ENCODE assay signal across 11 mouse cellular contexts in the genomic region with DNA sequence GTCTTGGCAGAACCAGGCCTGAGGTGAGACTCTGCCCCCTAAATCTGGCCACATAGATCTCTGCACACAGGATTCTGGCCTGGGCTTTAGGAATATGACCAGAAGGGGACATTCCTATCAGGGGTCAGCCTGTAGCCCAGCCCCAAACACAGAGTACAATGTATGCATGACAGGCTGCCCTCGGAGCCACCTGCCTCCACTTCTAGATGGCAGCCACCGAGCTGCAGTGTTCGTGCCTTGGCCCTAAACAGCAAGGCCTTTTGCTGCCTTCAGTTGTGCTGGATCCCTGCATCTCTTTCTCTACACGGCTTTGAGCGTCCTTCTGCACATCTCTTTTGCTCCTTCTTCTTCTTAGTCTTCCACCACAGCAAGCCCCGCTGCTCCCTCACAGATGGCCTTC.
DNase-seq lines count a peak whose midpoint lies in the region; ATAC-seq lines count a peak whose summit lies in the region.
"Had no signal": no experiment of that assay in that cellular context is flagged by ENCODE, and none has a peak within 500 bp of the region (broad histone marks: within the 10 kb centered on the region; RNA-seq: fewer than 3 reads in every experiment).

No protein-coding gene starts in this region.

- 0 out of 2 replicates have a peak overlapping the region, but pooled peaks have one; percentile 1 for H3K9ac ChIP-seq in forebrain, embryonic 16.5 days (replicated peaks; ENCODE audit: low read depth, low read length)
- no peak overlapping the region for H3K9ac ChIP-seq in neural tube, embryonic 13.5 days
- H3K9ac ChIP-seq: limb, embryonic 15.5 days had no signal

- 39% methylated on average over 6 of the region's 6 CpGs for WGBS in forebrain, embryonic 16.5 days
- 65% methylated on average over 6 of the region's 6 CpGs for WGBS in neural tube, embryonic 13.5 days

- H3K27me3 ChIP-seq in forebrain, embryonic 16.5 days (replicated peaks; ENCODE audit: control insufficient read depth, insufficient read depth, low read length), result no peaks in the 10 kb centered on the region
- no peaks in the 10 kb centered on the region for H3K27me3 ChIP-seq in neural tube, embryonic 13.5 days
- H3K27me3 ChIP-seq: limb, embryonic 15.5 days had no signal

- peaks cover 37% of the 10 kb centered on the region for H3K4me1 ChIP-seq in forebrain, embryonic 16.5 days (replicated peaks; ENCODE audit: control insufficient read depth, insufficient read depth, low read length)
- H3K4me1 ChIP-seq in neural tube, embryonic 13.5 days (replicated peaks), result peaks cover 44% of the 10 kb centered on the region

- H3K27ac ChIP-seq in forebrain, embryonic 16.5 days (ENCODE audit: low read length), result peak overlapping the region; percentile 71
- peak overlapping the region; percentile 77 for H3K27ac ChIP-seq in neural tube, embryonic 13.5 days (replicated peaks)
- H3K27ac ChIP-seq: left cerebral cortex, adult 2 months had no signal

- peak; percentile 43 for ATAC-seq in forebrain, embryonic 16.5 days
- ATAC-seq in neural tube, embryonic 13.5 days (ENCODE audit: low read depth), result peak; percentile 62; the same call in 1 of the 2 replicates
- ATAC-seq: intestine, postnatal 0 days had no signal

- no peak overlapping the region for H3K4me2 ChIP-seq in forebrain, embryonic 16.5 days (ENCODE audit: low read length)
- no peak overlapping the region for H3K4me2 ChIP-seq in neural tube, embryonic 13.5 days
- H3K4me2 ChIP-seq: limb, embryonic 15.5 days had no signal

- H3K36me3 ChIP-seq in forebrain, embryonic 16.5 days (ENCODE audit: control insufficient read depth, insufficient read depth), result no peaks in the 10 kb centered on the region
- H3K36me3 ChIP-seq in neural tube, embryonic 13.5 days, result no peaks in the 10 kb centered on the region
- H3K36me3 ChIP-seq: limb, embryonic 15.5 days had no signal

- intact Hi-C loops in left cerebral cortex, postnatal 4 days (cut with DNase I), result no loop called here
- intact Hi-C loops in left cerebral cortex, postnatal 25 days (cut with DNase I), result no loop called here
- intact Hi-C loops in heart, postnatal 14 days (cut with DNase I), result no loop called here

- DNase-seq in left cerebral cortex, postnatal 4 days, result peak; percentile 35
- no peak for DNase-seq in left cerebral cortex, postnatal 25 days (ENCODE audit: low spot score in 2 of 2)
- DNase-seq in cerebellum, postnatal 25 days, result peak; percentile 31 to 34
- DNase-seq in heart, postnatal 14 days, result no peak
- DNase-seq in frontal cortex, postnatal 36 days (ENCODE audit: low spot score in 2 of 2), result no peak
- DNase-seq: embryo, embryonic 11 days had no signal

- H3K9me3 ChIP-seq in forebrain, embryonic 16.5 days (ENCODE audit: control insufficient read depth, low read length), result no peaks in the 10 kb centered on the region
- H3K9me3 ChIP-seq in neural tube, embryonic 13.5 days, result no peaks in the 10 kb centered on the region
- H3K9me3 ChIP-seq: limb, embryonic 15.5 days had no signal

- H3K4me3 ChIP-seq in forebrain, embryonic 16.5 days (replicated peaks; ENCODE audit: low read length), result no peak overlapping the region
- H3K4me3 ChIP-seq in neural tube, embryonic 13.5 days, result no peak overlapping the region
- H3K4me3 ChIP-seq: left cerebral cortex, adult 2 months; limb, embryonic 15.5 days had no signal

Comparison
In these comparisons a context has a peak if more than half of its experiments do, and no peak if none do; other contexts are left out.
1. DNase-seq: peak in left cerebral cortex, postnatal 4 days (single experiment) and cerebellum, postnatal 25 days (2 of 2); none in left cerebral cortex, postnatal 25 days (0 of 2), heart, postnatal 14 days (0 of 2) and frontal cortex, postnatal 36 days (0 of 2).